Mouse (Mus musculus) kidney, embryonic 14.5 days (tissue): ENCODE data around the gene Tle2. TPM values are rescaled to one million over a fixed set of nuclear protein-coding genes. Genes with fewer than 3 reads are reported as not detected.

Experiments used
- ATAC-seq: fragments of 200-750 bp; cut with Nextera tagmentation; 2 replicates; pipeline ENCODE4 v1.8.0; 2017; ENCODE audit warnings: moderate number of reproducible peaks, mild to moderate bottlenecking, moderate TSS enrichment, moderate library complexity; ENCODE audit not compliant: low FRiP score, low TSS enrichment
- H3K27ac ChIP-seq: fragments of 300-500 bp; sonication (generic); 2 replicates; pipeline ENCODE4 v1.5.1; 2014; ENCODE audit warnings: low read depth, mild to moderate bottlenecking, low read length, moderate library complexity, mixed read lengths
- H3K27me3 ChIP-seq: fragments of 300-500 bp; sonication (generic); 2 replicates; pipeline ENCODE4 v1.6.1; 2014; ENCODE audit warnings: mild to moderate bottlenecking, low read length; ENCODE audit not compliant: control insufficient read depth, insufficient read depth
- H3K36me3 ChIP-seq: fragments of 300-500 bp; sonication (generic); 2 replicates; pipeline ENCODE4 v1.6.1; 2014; ENCODE audit warnings: low read length, mixed read lengths; ENCODE audit not compliant: control insufficient read depth, insufficient read depth
- H3K4me1 ChIP-seq: fragments of 300-500 bp; sonication (generic); 2 replicates; pipeline ENCODE4 v1.6.1; 2014; ENCODE audit warnings: low read length, mixed read lengths; ENCODE audit not compliant: control insufficient read depth, insufficient read depth
- H3K4me2 ChIP-seq: fragments of 300-500 bp; sonication (generic); replicated peaks from 2 replicates; pipeline ENCODE4 v1.6.1; 2014; ENCODE audit warnings: low read depth, mild to moderate bottlenecking, low read length
- H3K4me3 ChIP-seq: fragments of 300-500 bp; sonication (generic); 2 replicates; pipeline ENCODE4 v1.5.1; 2014; ENCODE audit warnings: mild to moderate bottlenecking, low read length
- H3K9ac ChIP-seq: fragments of 300-500 bp; sonication (generic); 2 replicates; pipeline ENCODE4 v1.6.1; 2014; ENCODE audit warnings: low read depth, mild to moderate bottlenecking, low read length, moderate library complexity
- H3K9me3 ChIP-seq: fragments of 300-500 bp; sonication (generic); 2 replicates; pipeline ENCODE4 v1.6.1; 2016; ENCODE audit warnings: low read length; ENCODE audit not compliant: control insufficient read depth
- WGBS: fragments of 180-500 bp; shearing (Covaris S2); extraction: QIAGEN DNeasy Blood & Tissue Kit; methylation state at CpG from one replicate; pipeline ENCODE4 v1.1.7; 2014; 5-methylcytosine and 5-hydroxymethylcytosine counted together
- polyA plus RNA-seq: library from polyadenylated mRNA; unstranded; fragments of >200 nt; fragmentation: Nextera tagmentation; extraction: Ambion mirVana; gene quantifications from 2 replicates; pipeline ENCODE4 v1.2.1, GENCODE M21; 2014

The Tle2 gene
- polyA plus RNA-seq, 1 experiment from 2014 or later, result 30.4 TPM

DNA sequence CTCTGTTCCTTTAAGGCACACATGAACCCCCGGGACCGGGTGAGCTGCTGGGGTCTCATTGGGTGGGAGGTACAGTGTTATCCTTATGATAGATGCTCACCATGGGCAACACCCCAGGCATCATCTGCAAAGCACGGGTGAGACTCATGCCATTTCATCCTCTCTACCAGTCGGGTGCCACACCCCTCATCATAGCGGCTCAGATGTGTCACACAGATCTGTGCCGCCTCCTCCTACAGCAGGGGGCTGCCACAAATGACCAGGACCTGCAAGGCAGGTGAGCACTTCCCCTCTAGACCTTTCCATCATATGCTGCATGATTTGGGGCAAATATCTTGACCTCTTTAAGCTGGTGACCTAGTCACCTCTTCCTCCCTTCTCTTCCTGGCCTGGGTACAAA, 63.7 kb downstream of the Tle2 start:
- no peak overlapping the region for H3K4me2 ChIP-seq
- WGBS, result 75% methylated on average over 6 of the region's 6 CpGs
- no peak overlapping the region for H3K4me3 ChIP-seq
- H3K9ac ChIP-seq, result no peak overlapping the region
- H3K27me3 ChIP-seq, result no peaks in the 10 kb centered on the region
- peaks cover 14% of the 10 kb centered on the region for H3K4me1 ChIP-seq
- H3K27ac ChIP-seq, result no peak overlapping the region
- H3K36me3 ChIP-seq, result no peaks in the 10 kb centered on the region
- no peak for ATAC-seq
- no peaks in the 10 kb centered on the region for H3K9me3 ChIP-seq

Other genes with a start within 250 kb of the Tle2 start
- 8.7 and 10.1 TPM in 2 replicates for gene Tbxa2r, start 245.8 kb upstream of the Tle2 start, polyA plus RNA-seq
- 0.05 and 0.07 TPM in 2 replicates for gene Gipc3, start 231.3 kb upstream of the Tle2 start, polyA plus RNA-seq
- 115 and 119 TPM in 2 replicates for gene Hmg20b, start 224.1 kb upstream of the Tle2 start, polyA plus RNA-seq
- 4.1 and 4.6 TPM in 2 replicates for gene Mfsd12, start 217.1 kb upstream of the Tle2 start, polyA plus RNA-seq
- 0.14 and 0.30 TPM in 2 replicates for gene 4930404N11Rik, start 208.7 kb upstream of the Tle2 start, polyA plus RNA-seq
- gene Fzr1, start 196.0 kb upstream of the Tle2 start, polyA plus RNA-seq, result 101 and 108 TPM in 2 replicates
- gene Dohh, start 190.1 kb upstream of the Tle2 start, polyA plus RNA-seq, result 59.2 and 73.9 TPM in 2 replicates
- 3.5 and 3.8 TPM in 2 replicates for gene Gm48551, start 190.1 kb upstream of the Tle2 start, polyA plus RNA-seq
- 0.61 and 1.5 TPM in 2 replicates for gene Gm48552, start 185.6 kb upstream of the Tle2 start, polyA plus RNA-seq
- gene Smim24, start 181.5 kb upstream of the Tle2 start, polyA plus RNA-seq, result 14.9 and 16.4 TPM in 2 replicates
- gene Nfic, start 118.9 kb upstream of the Tle2 start, polyA plus RNA-seq, result 47.3 and 59.0 TPM in 2 replicates
- 0.28 and 0.36 TPM in 2 replicates for gene Celf5, start 91.9 kb upstream of the Tle2 start, polyA plus RNA-seq
- gene Ncln, start 78.2 kb upstream of the Tle2 start, polyA plus RNA-seq, result 59.1 and 76.6 TPM in 2 replicates
- 0.41 and 0.54 TPM in 2 replicates for gene S1pr4, start 74.4 kb upstream of the Tle2 start, polyA plus RNA-seq
- 0.23 and 0.60 TPM in 2 replicates for gene Gna15, start 50.3 kb upstream of the Tle2 start, polyA plus RNA-seq
- gene Gna11, start 29.4 kb upstream of the Tle2 start, polyA plus RNA-seq, result 77.7 and 89.2 TPM in 2 replicates
- 408 and 609 TPM in 2 replicates for gene Aes, start 15.1 kb upstream of the Tle2 start, polyA plus RNA-seq
- 12.6 and 15.5 TPM in 2 replicates for gene Tle6, start 26.5 kb downstream of the Tle2 start, polyA plus RNA-seq
- 0.84 and 0.86 TPM in 2 replicates for gene BC025920, start 31.7 kb downstream of the Tle2 start, polyA plus RNA-seq
- gene Sirt6, start 53.2 kb downstream of the Tle2 start, polyA plus RNA-seq, result 39.9 and 40.7 TPM in 2 replicates
- 11.3 and 18.5 TPM in 2 replicates for gene Ankrd24, start 54.0 kb downstream of the Tle2 start, polyA plus RNA-seq
- gene Gm10778, start 74.5 kb downstream of the Tle2 start, polyA plus RNA-seq, result 5.3 and 6.4 TPM in 2 replicates
- gene Zfp433, start 130.3 kb downstream of the Tle2 start, polyA plus RNA-seq, result 18.9 and 19.8 TPM in 2 replicates
- 13.6 TPM in 2 replicates for gene Gm3055, start 196.6 kb downstream of the Tle2 start, polyA plus RNA-seq
- gene Gm4767, start 237.6 kb downstream of the Tle2 start, polyA plus RNA-seq, result 3.3 and 4.7 TPM in 2 replicates